Mouse (Mus musculus) forelimb bud, embryonic 11.5 days (tissue): ENCODE data around the gene Dmc1.

Source experiments
- DNase-seq: peaks from one replicate; pipeline ENCODE4 v3.0.0-alpha.2; 2012; ENCODE audit warnings: low read depth, low spot score

Gene Dmc1

DNA sequence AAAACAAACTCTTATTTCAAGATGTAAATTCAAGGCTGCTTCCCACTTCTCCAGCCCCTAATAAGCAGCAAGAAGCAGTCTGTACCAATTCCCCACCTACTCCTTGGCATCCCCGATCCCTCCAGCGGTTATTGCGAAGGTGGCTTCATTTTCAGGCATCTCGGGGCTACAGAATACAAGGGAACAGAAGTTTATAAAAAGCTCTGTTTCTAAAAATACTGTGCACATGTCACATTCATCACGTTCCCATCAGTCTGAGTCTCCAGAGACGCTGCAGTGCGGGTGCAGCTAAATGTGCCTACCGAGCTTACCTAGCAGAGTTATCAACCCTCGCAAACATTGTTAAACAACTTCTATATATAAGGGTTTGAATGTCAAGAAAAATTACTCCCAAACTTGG lies 42.5 kb downstream of the Dmc1 start:
- DNase-seq = no peak

DNA sequence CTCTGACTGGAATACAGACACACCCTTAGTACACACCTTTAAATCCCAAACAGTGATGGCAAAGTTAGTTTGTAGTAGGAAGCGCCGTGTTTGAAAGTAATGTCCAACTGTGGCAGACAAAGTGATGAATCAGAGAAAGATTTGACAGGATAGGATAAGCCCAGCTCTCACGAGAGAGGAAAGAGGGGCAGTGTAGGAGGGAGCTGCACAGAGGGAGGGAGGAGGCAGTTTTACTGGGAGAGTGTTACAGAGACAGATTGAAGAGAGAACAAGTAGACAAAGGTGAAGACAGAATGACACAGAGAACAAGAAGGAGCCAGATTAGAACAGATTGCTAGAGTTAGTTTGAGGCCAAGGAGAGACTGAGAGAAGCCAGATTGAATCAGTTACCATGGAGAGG lies 45.3 kb downstream of the Dmc1 start:
- no peak for DNase-seq

DNA sequence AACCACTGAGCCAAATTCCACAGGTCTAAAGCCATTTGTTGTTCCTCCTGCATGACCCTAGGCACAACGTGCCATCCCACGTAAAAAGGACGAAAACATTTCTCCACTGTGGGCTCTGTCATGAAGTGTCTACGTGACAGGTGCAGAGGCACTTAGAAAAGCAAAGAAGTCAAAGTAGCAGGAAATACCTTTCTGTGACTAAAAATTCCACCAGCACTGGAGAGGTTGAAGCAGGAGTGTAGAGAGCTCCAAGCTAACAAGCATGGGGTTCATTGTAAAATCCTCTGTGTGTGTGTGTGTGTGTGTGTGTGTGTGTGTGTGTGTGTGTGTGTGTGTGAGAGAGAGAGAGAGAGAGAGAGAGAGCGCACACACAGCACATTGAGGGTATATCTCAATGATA lies 52.3 kb downstream of the Dmc1 start:
- no peak for DNase-seq

DNA sequence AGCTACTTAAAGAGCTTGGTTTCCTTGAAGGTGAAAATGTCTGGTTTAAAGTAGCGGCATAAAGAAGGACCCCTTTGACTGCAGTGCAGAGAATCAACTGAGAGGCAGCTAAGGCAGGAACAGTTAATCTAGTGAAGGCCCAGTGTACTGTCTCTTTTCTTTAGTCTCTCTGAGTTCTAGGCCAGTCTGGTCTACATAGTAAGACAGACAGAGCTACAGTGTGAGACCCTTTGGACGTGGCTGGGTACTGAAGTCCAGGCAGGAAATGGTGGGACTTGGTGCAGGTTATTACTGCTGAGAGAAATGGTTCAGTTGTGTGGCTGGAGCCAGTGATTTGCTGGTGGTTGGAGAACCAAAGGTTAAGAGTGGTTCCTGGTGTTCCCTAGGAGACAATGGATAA lies 56.7 kb downstream of the Dmc1 start:
- DNase-seq = no peak

DNA sequence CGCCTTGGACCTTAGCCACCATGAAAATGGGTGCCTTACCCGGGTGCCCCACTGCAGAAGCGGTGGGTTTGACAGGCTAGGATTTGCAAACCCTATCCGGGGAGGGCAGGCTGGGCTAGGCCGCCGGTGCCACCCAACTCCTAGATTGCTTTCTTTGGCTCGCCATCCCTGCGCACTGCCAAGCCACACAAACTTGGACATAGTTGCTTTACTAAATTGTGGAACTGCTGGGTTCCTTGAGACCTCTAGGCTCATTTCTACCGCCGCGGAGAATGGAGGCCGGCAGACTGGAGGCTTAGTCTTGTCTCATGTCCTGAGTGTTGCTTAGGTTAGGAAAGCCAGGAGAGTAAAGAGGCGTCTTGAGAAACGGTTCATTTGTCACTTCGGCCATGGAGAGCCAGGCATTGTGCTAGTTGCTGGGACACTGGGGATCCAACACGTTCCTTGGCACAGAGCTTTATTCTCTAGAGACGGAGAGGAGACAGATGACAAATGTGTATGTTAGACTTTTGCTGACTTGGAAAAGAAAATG lies 57.6 kb downstream of the Dmc1 start:
- no peak for DNase-seq

DNA sequence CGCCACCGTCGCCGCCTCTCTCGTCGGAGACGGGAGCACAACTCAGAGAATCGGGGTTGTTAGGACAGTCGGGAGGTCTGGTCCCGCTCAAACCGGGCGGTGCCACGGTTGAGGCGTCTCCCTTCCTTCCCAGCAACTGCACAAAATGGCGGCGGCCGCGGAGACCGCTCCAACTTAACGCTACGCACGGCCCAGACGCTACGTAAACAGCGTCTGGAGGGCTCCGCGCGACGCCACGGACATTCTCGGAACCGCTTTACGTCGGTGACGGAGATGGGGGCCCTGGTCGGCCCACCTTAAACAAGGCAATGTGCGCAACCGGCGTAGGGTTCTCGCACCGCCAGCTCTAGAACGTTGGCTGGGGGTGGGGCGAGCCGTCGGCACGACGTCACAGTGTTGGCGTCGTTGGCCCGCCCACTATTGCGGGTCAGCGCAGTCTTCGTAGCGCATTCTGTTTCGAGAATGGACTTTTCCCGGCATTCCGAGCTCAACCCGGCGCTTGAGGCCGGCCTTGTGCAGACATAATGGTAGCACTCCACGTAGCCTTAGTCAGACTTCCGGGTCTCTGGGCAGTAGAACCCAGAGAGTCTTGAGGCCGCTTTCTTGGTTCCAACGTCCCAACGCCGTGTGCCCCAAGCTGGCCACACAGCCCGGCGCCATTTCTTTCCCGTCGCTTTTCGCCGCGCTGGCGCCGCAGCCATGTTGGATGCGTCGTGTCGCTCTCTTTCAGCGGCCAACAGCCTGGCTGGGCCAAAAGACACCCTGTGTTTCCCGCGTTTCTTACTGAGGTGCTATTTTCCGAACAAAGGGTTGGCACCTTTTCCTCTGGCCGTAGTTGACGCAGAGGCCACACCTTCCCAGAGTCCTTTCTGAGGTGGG lies 58.3 kb downstream of the Dmc1 start, which contains the start of gene Ddx17:
Ddx17 (minus strand) TSS at position 332 of the 879 bp plus-strand sequence.
- DNase-seq = peak; percentile 99

DNA sequence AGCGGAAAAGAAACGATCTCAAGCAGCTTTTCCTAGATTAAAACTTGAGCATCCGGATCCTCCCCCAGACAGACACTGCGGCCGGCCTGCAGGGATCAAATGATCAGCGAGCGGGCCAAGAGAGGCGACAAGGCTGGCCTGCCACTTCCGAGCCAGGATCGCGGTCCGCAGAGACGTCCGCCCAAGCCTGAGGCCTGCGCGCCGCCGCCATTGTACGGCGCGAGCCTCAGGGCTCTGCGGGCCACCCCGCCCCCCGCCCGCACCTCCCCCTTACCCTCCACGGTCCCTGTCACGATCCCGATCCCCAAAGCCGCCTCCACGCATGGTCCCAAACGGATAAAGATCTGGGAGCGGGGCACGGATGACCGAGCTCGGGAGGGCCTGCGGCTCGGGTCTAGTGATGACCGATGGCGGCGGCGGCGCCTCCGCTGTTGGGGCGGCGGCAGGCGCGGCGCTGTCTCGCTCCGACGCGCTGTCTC lies 58.9 kb downstream of the Dmc1 start:
- no peak for DNase-seq

DNA sequence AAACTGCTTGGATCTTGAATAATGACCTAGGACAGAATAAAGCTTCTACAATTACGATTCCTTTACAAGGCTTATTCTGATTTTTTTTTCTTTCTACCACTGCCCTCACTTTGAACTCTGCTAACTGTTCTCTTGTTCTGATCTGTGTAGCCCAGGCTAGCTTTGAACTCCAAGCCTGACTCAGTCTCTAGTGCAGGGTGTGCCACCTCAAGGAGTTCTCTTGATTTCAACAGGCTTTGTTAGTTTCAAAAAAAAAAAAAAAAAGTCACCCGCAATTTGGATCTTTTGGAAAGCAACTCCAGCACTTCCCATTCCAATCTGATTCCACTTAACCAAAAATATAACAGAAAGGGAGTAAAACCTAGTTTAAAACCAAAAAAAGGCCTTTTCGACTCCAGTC lies 59.4 kb downstream of the Dmc1 start:
- DNase-seq = no peak

DNA sequence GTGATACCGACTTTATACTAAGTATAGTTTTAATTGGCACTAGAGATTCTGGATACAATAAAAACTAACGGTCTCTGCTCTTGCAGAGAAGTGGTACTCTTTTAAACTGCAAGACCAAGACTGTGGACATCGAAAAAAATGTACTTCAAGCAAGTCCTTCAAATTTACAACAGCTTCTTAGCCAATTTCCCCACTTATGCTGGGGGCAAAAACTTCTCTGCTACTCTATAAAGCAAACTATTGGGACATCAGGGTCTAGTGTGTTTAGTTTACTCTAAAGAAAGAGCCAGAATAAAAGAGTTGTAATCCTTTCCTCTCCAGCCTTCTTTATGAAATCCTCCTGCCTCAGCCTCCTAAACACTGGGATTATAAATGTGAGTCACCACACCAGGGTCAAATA lies 60.9 kb downstream of the Dmc1 start:
- DNase-seq = no peak

DNA sequence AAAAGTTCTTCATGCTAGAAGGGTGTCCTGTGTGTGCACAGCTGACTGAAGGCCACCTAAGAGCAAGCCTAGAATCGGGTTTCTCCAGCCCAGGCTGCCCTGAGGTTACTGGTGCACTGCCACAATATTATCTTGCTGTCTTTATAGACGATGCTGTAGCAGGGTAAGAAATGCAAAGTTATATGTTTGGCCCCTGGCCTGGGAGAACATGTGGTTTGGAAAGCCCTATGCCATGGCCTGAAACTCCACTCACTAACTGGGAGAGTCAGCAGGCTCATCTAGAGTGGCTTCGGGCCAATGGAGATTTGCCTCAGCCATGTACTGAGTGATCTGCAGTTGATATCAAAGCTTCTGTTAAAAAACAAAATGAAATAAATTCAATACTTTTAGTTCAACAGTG lies 71.1 kb downstream of the Dmc1 start:
- no peak for DNase-seq

DNA sequence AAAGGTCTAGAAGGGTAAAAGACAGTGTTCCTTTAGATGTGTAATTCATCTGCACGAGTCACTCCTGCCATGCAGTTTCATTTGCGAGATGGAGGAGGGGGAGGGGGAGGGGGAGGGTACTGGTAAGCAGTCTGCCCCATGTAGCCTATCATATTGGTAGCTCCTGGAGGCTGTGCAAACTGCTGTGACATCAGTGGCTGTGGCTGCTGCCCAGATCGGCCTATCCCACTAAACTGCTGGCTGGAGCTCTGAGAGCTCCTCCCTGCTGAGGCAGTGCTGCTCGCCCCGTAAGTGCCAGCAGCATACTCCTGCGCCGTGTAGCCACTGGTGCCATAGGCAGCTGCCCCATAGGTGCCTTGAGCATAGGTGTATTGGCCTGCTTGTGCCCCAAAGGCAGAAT lies 75.0 kb downstream of the Dmc1 start:
- DNase-seq = no peak

DNA sequence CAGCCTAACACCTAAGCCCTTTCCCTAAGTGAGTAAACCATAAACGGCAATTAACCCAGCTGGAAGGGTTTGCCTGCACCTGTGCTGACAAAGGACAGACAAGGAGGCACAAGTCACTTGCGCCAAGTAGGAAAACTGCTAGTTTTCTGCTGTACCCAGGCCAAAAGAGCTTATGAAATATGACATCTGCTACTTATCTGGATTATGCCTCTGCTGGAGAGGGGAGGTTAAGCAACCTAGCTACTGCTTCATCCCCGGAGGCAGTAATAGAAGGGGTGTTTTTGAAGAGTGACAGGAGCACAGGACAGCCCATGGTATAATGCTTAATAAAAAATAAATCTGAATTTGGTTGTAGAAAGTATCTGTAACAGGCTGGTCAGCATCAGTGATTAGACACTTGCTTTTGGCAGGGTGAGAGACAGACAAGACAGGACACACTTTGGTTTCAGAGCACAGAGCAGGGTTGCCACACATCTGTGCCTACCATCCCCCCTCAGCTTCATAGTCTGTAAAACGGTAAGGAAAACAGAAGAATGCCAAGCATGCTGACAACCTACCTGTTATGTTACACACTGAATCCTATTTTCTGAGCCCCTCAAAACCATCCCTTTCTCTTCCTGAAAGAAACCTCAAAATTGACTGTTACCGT lies 76.8 kb downstream of the Dmc1 start:
- DNase-seq = no peak

DNA sequence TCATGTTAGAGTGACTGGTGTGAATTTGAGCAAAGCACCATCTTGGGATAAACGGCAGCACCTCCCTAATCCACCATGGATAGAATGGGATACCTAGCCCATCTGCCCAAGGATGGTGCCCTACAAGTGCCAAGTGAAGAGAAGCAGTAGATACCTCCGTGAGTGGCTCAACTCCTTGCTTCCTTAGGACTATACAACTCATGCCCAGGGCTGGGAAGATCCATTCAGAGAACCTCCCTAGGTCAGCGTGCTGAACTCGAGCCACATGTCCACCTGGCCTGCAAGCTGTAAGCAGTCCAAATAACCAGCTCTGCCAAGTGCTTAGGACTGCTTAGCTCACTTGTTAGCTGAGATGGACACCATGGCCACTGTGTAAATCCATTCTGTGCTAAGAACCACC lies 77.7 kb downstream of the Dmc1 start:
- DNase-seq = no peak

DNA sequence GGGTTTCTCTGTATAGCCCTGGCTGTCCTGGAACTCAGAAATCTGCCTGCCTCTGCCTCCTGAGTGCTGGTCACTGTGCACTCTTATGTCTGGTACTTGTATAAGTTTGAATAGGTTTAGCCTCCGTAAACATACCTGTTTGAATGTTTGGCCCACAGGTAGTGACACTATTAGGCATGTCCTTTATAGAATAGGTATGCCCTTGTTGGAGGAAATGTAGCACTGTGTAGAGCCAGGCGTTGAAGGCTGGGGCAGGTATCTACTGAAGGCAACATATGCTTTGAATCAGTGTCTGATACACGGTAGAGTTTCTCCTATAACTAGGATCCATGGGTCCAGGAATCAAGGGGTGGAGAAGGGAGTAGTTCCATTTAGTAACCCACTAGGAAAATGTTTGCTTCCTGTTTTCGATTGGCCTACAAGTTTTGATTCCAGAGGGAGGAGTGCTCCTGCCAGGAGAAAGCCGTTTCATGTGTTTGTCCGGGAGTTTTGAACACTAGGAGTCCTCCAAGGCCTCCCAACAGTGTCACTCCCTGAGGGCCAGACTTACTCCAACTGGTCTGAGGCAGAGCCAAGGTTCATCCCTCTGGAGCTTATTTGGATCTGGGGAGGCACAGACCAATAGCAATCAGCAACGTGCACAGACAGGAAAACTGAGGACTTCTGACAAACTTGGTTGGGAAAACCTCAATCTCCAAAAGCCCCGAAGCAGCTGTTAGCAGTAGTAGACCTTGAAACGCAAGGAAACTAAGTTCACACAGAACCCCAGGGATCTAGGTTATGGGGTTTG lies 78.7 kb downstream of the Dmc1 start:
- no peak for DNase-seq

DNA sequence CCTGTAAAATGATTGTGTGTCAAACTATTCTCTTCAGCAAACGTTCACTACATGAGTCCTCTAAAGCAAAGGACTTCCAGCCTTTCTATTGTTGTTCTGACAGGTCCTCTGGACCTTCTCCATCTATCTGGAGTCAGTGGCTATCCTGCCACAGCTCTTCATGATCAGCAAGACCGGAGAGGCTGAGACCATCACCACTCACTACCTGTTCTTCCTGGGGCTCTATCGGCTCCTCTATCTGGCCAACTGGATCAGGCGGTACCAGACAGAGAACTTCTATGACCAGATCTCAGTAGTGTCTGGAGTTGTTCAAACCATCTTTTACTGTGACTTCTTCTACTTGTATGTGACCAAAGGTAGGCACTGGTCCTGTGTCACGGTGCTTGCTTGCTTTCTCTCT lies 79.3 kb downstream of the Dmc1 start:
- DNase-seq = no peak

DNA sequence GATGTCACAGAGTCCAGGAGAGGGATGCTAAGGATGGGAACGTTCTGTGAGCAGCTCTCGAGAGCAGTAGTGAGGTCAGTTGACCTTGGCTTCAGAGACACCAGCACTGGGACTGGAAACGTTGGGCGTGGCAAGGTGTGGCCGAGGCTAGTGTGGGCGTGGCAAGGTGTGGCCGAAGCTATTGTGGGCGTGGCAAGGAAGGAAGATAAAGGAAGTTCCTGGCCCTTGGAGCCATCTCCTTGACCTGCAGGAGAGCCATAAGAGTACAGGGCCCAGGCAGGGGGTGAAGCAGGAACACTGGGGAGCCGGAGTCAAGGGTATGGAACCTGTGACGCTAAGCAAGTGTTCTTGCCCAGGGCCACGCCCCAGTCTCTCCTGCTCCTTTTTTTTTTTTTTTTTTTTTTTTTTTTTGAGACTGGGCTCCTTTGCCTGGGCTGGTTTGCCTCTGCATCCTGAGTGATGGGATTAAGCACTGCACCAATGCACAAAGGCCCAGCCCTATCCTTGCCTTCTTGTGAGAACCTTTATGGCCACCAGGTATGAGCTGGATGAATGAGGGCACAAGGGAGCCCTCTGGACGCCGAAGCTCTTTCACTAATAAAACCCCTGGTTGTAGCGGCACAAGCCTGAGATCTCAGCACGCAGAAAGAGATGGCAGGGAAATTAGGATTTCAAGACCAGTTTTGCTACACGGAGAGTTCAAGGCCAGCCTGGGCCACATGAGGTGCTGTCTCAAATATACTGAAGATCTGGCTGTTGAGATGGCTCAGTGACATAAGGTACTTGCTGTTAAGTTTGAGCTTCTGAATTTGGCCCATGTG lies 85.3 kb downstream of the Dmc1 start:
- DNase-seq = no peak

DNA sequence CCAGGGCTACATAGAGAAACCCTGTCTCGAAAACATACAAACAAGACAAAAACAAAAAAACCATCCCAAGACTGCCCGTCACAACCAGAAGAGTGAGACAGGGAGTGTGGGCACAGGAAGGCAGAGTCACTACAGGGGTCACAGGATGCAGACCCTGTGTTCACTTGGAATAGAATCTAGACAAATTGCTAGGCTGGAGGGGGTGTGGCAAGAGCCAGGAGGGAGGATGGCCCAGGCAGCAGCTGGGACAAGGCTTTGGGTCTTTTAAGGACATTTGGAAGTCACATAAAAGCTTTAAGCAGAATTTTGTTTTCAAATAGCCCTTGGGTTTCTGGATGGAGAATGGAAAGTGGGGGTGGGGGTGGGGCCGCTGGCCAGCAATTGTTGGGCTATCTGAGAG lies 86.3 kb downstream of the Dmc1 start:
- no peak for DNase-seq

DNA sequence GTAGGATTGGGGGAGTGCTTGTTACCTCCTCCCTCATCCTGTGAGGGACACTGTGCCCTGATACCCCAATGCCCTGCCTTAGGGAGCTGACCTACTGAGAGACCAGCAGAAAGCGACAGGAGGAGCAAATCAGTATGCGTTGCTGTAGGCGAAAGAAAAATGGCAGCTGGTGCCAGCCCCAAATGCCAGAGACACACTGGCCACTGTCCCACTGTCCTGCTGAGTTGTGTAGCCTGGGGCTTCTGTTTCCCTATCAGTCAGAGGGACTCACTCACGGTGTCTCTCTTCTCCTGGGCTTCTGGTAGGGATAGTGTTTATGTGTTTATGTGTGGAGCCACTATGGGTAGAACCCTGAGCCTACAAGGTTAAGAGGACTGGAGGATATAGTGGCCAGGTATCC lies 87.2 kb downstream of the Dmc1 start:
- DNase-seq = no peak

DNA sequence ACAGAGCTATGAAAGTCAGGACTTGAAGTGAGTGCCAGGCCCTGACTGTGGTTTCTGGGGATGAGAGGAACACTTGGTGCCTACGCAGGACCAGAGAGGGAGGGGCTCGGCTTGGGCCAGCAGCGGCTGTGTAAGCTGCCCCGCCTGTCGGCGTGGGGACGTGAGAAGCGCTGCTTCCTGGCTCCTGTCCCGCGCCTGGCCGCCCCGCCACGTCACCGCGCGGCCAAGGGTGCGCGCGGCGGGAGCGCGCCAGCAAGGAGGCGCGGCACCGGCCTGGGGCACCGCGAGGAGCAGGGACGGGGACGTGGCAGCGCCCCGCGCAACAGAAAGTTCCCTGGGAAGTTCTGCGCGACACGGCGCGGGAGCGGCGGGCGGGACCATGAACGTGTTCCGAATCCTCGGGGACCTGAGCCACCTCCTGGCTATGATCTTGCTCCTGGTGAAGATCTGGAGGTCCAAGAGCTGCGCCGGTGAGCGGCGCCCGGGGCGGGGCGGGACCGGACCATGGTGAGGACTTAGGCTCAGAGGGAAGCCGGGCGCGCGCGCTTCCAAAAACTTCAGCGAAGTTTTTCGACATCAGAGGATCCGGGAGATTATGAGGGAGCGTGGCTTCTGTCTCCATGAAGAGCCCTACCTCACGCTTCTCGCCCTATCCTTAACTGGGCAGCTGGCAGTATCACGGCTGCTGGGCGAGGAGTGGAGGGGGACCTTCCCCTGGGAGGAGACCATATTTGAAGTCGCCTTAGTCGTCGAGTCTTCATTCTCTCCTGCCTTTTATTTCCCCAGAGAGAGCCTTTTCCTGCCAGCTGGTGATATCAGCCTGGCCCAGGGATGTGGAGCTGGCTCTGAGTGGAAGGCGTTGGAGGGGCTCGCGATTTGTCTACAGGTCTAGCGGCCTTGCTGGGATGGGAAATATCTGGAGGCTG lies 88.5 kb downstream of the Dmc1 start, which contains the start of gene Kdelr3:
Kdelr3 (plus strand) TSS at position 241 of the 926 bp plus-strand sequence.
- DNase-seq = peak; percentile 46

DNA sequence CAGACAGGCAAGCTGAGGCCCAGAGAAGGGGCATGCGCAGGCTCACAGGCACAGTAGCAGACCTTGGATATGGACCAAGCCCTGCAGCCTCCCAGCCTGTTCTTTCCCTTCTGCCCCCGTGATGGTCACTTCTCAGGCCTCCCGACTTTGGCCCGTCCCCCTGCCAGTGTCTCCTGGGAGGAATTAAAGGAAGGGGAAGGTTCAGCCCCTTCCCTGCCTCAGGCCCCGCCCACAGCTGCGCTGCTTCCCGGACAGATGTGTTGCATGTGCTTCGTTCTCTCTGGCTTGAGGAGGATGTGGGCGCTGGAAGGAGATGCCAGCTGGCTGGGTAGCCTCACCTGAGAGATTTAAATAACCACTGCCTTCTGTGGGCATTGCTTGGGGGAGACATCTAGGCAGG lies 91.0 kb downstream of the Dmc1 start:
- no peak for DNase-seq
